Mouse (Mus musculus) midbrain, embryonic 12.5 days (tissue): ENCODE measurements around the gene Ap3b1. TPM values are rescaled to one million over a fixed set of nuclear protein-coding genes. Genes with fewer than 3 reads are reported as not detected.

Experiments
- ATAC-seq: fragments of 200-750 bp; cut with Nextera tagmentation; 2 replicates; pipeline ENCODE4 v1.8.0; 2017; ENCODE audit warnings: low read depth, moderate TSS enrichment, moderate library complexity; ENCODE audit not compliant: low FRiP score
- H3K27ac ChIP-seq: fragments of 300-500 bp; sonication (generic); replicated peaks from 2 replicates; pipeline ENCODE4 v1.5.1; 2016; ENCODE audit warnings: mild to moderate bottlenecking
- H3K27me3 ChIP-seq: fragments of 300-500 bp; sonication (generic); 2 replicates; pipeline ENCODE4 v1.6.1; 2016; ENCODE audit warnings: mild to moderate bottlenecking
- H3K36me3 ChIP-seq: fragments of 300-500 bp; sonication (generic); 2 replicates; pipeline ENCODE4 v1.6.1; 2016
- H3K4me1 ChIP-seq: fragments of 300-500 bp; sonication (generic); 2 replicates; pipeline ENCODE4 v1.6.1; 2016
- H3K4me2 ChIP-seq: fragments of 300-500 bp; sonication (generic); replicated peaks from 2 replicates; pipeline ENCODE4 v1.6.1; 2016; ENCODE audit warnings: mild to moderate bottlenecking, moderate library complexity
- H3K4me3 ChIP-seq: fragments of 300-500 bp; sonication (generic); 2 replicates; pipeline ENCODE4 v1.5.1; 2016; ENCODE audit warnings: mild to moderate bottlenecking
- H3K9ac ChIP-seq: fragments of 300-500 bp; sonication (generic); replicated peaks from 2 replicates; pipeline ENCODE4 v1.6.1; 2016; ENCODE audit warnings: mild to moderate bottlenecking, moderate library complexity
- H3K9me3 ChIP-seq: fragments of 300-500 bp; sonication (generic); 2 replicates; pipeline ENCODE4 v1.6.1; 2016; ENCODE audit warnings: mild to moderate bottlenecking
- WGBS: fragments of 180-500 bp; shearing (Covaris S2); methylation state at CpG from one replicate; pipeline ENCODE4 v1.1.7; 2016; 5-methylcytosine and 5-hydroxymethylcytosine counted together
- polyA plus RNA-seq: library from polyadenylated mRNA; unstranded; fragments of >200 nt; fragmentation: Nextera tagmentation; extraction: Ambion mirVana; gene quantifications from 2 replicates; pipeline ENCODE4 v1.2.1, GENCODE M21; 2016

Ap3b1 gene
- polyA plus RNA-seq, 1 experiment from 2014 or later = 39.8 TPM

GRCm38 (mm10) chr13:94518176-94518575 lies 159.4 kb downstream of the Ap3b1 start:
- Histone ChIP-seq H3K4me1 (no peaks in the 10 kb centered on the region), H3K27ac (no peak overlapping the region), H3K4me3 (no peak overlapping the region), H3K36me3 (no peaks in the 10 kb centered on the region), H3K9me3 (no peaks in the 10 kb centered on the region), H3K27me3 (no peaks in the 10 kb centered on the region), H3K4me2 (no peak overlapping the region), H3K9ac (no peak overlapping the region)
- WGBS = 93% methylated on average over 4 of the region's 4 CpGs
- ATAC-seq = no peak

GRCm38 (mm10) chr13:94519276-94519675 lies 160.5 kb downstream of the Ap3b1 start:
- Histone ChIP-seq H3K4me3 (no peak overlapping the region), H3K9me3 (no peaks in the 10 kb centered on the region), H3K9ac (no peak overlapping the region), H3K4me1 (0 out of 2 replicates have a peak, but pooled peaks cover 3% of the 10 kb centered on the region), H3K27ac (no peak overlapping the region), H3K36me3 (no peaks in the 10 kb centered on the region), H3K4me2 (no peak overlapping the region), H3K27me3 (no peaks in the 10 kb centered on the region)
- 85% methylated on average over 8 of the region's 8 CpGs for WGBS
- no peak for ATAC-seq

- Histone ChIP-seq H3K4me3 (no peak overlapping the region), H3K27ac (no peak overlapping the region), H3K36me3 (no peaks in the 10 kb centered on the region; the same call in 1 of the 2 replicates), H3K27me3 (no peaks in the 10 kb centered on the region), H3K4me1 (0 out of 2 replicates have a peak, but pooled peaks cover 3% of the 10 kb centered on the region), H3K4me2 (no peak overlapping the region), H3K9me3 (no peaks in the 10 kb centered on the region), H3K9ac (no peak overlapping the region)
- WGBS = 76% methylated on average over 5 of the region's 5 CpGs
- no peak for ATAC-seq
These were observed 164.5 kb downstream of the Ap3b1 start for GRCm38 (mm10) chr13:94523213-94523612.

GRCm38 (mm10) chr13:94524669-94525238 lies 166.0 kb downstream of the Ap3b1 start:
- WGBS = 83% methylated on average over 7 of the region's 7 CpGs
- no peak overlapping the region for H3K9ac ChIP-seq
- no peaks in the 10 kb centered on the region for H3K9me3 ChIP-seq
- 0 out of 2 replicates have a peak, but pooled peaks cover 3% of the 10 kb centered on the region for H3K4me1 ChIP-seq
- no peak overlapping the region for H3K4me3 ChIP-seq
- H3K27me3 ChIP-seq = no peaks in the 10 kb centered on the region
- no peak overlapping the region for H3K4me2 ChIP-seq
- no peaks in the 10 kb centered on the region; the same call in 1 of the 2 replicates for H3K36me3 ChIP-seq
- H3K27ac ChIP-seq = no peak overlapping the region
- ATAC-seq = no peak

- H3K4me1 ChIP-seq = no peaks in the 10 kb centered on the region
- WGBS = 96% methylated on average over 5 of the region's 5 CpGs
- H3K36me3 ChIP-seq = no peaks in the 10 kb centered on the region; the same call in 1 of the 2 replicates
- H3K4me3 ChIP-seq = no peak overlapping the region
- no peak for ATAC-seq
- H3K9me3 ChIP-seq = no peaks in the 10 kb centered on the region
- no peak overlapping the region for H3K9ac ChIP-seq
- H3K27ac ChIP-seq = no peak overlapping the region
- H3K4me2 ChIP-seq = no peak overlapping the region
- no peaks in the 10 kb centered on the region for H3K27me3 ChIP-seq
These were observed 170.4 kb downstream of the Ap3b1 start for GRCm38 (mm10) chr13:94529138-94529537.

GRCm38 (mm10) chr13:94533516-94533915 lies 174.8 kb downstream of the Ap3b1 start:
- H3K9ac ChIP-seq = no peak overlapping the region
- H3K4me3 ChIP-seq = no peak overlapping the region
- no peak overlapping the region for H3K27ac ChIP-seq
- no peaks in the 10 kb centered on the region for H3K4me1 ChIP-seq
- no peak for ATAC-seq
- no peaks in the 10 kb centered on the region for H3K9me3 ChIP-seq
- H3K4me2 ChIP-seq = no peak overlapping the region
- H3K27me3 ChIP-seq = no peaks in the 10 kb centered on the region
- WGBS = 89% methylated on average over 8 of the region's 8 CpGs
- no peaks in the 10 kb centered on the region for H3K36me3 ChIP-seq

- Histone ChIP-seq H3K27me3 (no peaks in the 10 kb centered on the region), H3K4me3 (no peak overlapping the region), H3K4me1 (no peaks in the 10 kb centered on the region), H3K36me3 (no peaks in the 10 kb centered on the region), H3K9ac (no peak overlapping the region), H3K9me3 (no peaks in the 10 kb centered on the region), H3K4me2 (no peak overlapping the region), H3K27ac (no peak overlapping the region)
- ATAC-seq = no peak
- WGBS = 93% methylated on average over 4 of the region's 4 CpGs
These were observed 178.6 kb downstream of the Ap3b1 start for GRCm38 (mm10) chr13:94537336-94537735.

GRCm38 (mm10) chr13:94539851-94540646 lies 181.3 kb downstream of the Ap3b1 start:
- Histone ChIP-seq H3K36me3 (no peaks in the 10 kb centered on the region), H3K4me2 (no peak overlapping the region), H3K9ac (no peak overlapping the region), H3K27me3 (no peaks in the 10 kb centered on the region), H3K4me3 (no peak overlapping the region), H3K27ac (no peak overlapping the region), H3K4me1 (no peaks in the 10 kb centered on the region; the same call in 1 of the 2 replicates), H3K9me3 (no peaks in the 10 kb centered on the region)
- ATAC-seq = no peak
- 89% methylated on average over 10 of the region's 10 CpGs for WGBS

GRCm38 (mm10) chr13:94542061-94542460 lies 183.3 kb downstream of the Ap3b1 start:
- WGBS = 93% methylated on average over 7 of the region's 7 CpGs
- H3K36me3 ChIP-seq = no peaks in the 10 kb centered on the region
- H3K27me3 ChIP-seq = no peaks in the 10 kb centered on the region
- peaks cover 10% of the 10 kb centered on the region for H3K4me1 ChIP-seq
- no peak overlapping the region for H3K27ac ChIP-seq
- no peak overlapping the region for H3K4me2 ChIP-seq
- no peak overlapping the region for H3K9ac ChIP-seq
- H3K4me3 ChIP-seq = no peak overlapping the region
- H3K9me3 ChIP-seq = no peaks in the 10 kb centered on the region
- ATAC-seq = no peak

GRCm38 (mm10) chr13:94544211-94544610 lies 185.5 kb downstream of the Ap3b1 start:
- Histone ChIP-seq H3K9ac (no peak overlapping the region), H3K27ac (no peak overlapping the region), H3K27me3 (0 out of 2 replicates have a peak, but pooled peaks cover 11% of the 10 kb centered on the region), H3K4me1 (peaks cover 10% of the 10 kb centered on the region), H3K4me2 (no peak overlapping the region), H3K4me3 (no peak overlapping the region), H3K9me3 (no peaks in the 10 kb centered on the region), H3K36me3 (no peaks in the 10 kb centered on the region)
- ATAC-seq = no peak
- 79% methylated on average over 12 of the region's 12 CpGs for WGBS

GRCm38 (mm10) chr13:94545739-94546138 lies 187.0 kb downstream of the Ap3b1 start:
- 28% methylated on average over 4 of the region's 4 CpGs for WGBS
- H3K9me3 ChIP-seq = no peaks in the 10 kb centered on the region
- H3K4me2 ChIP-seq = no peak overlapping the region
- no peak overlapping the region for H3K27ac ChIP-seq
- ATAC-seq = no peak
- H3K27me3 ChIP-seq = peaks cover 15% of the 10 kb centered on the region; the same call in 1 of the 2 replicates
- H3K4me1 ChIP-seq = peaks cover 15% of the 10 kb centered on the region
- no peaks in the 10 kb centered on the region for H3K36me3 ChIP-seq
- H3K4me3 ChIP-seq = no peak overlapping the region
- no peak overlapping the region for H3K9ac ChIP-seq

- Histone ChIP-seq H3K4me3 (no peak overlapping the region), H3K9me3 (no peaks in the 10 kb centered on the region), H3K4me2 (no peak overlapping the region), H3K4me1 (peaks cover 15% of the 10 kb centered on the region), H3K36me3 (no peaks in the 10 kb centered on the region), H3K27me3 (peaks cover 15% of the 10 kb centered on the region; the same call in 1 of the 2 replicates), H3K27ac (no peak overlapping the region), H3K9ac (no peak overlapping the region)
- ATAC-seq = no peak
- 34% methylated on average over 11 of the region's 11 CpGs for WGBS
These were observed 187.5 kb downstream of the Ap3b1 start for GRCm38 (mm10) chr13:94546246-94546645.
